Mouse (Mus musculus) embryonic facial prominence, embryonic 14.5 days (tissue): ENCODE data around the gene Dcdc2b. TPM values are rescaled to one million over a fixed set of nuclear protein-coding genes. Genes with fewer than 3 reads are reported as not detected.
A peak's percentile ranks its signal among the peaks of the same experiment; 100 is the strongest.

Source experiments
- ATAC-seq: fragments of 200-750 bp; cut with Nextera tagmentation; 2 replicates; pipeline ENCODE4 v1.8.0; 2017; ENCODE audit warnings: low read depth, moderate number of reproducible peaks, moderate TSS enrichment
- DNase-seq: peaks from one replicate; pipeline ENCODE4 v3.0.0-alpha.2; 2015; ENCODE audit warnings: low spot score
- H3K27ac ChIP-seq: fragments of 300-500 bp; sonication (generic); replicated peaks from 2 replicates; pipeline ENCODE4 v1.5.1; 2014; ENCODE audit warnings: low read depth, mild to moderate bottlenecking, low read length, moderate library complexity
- H3K27me3 ChIP-seq: fragments of 300-500 bp; sonication (generic); replicated peaks from 2 replicates; pipeline ENCODE4 v1.6.1; 2014; ENCODE audit warnings: low read length; ENCODE audit not compliant: control insufficient read depth, insufficient read depth
- H3K36me3 ChIP-seq: fragments of 300-500 bp; sonication (generic); 2 replicates; pipeline ENCODE4 v1.6.1; 2014; ENCODE audit warnings: low read length, mixed read lengths; ENCODE audit not compliant: control insufficient read depth, insufficient read depth
- H3K4me1 ChIP-seq: fragments of 300-500 bp; sonication (generic); 2 replicates; pipeline ENCODE4 v1.6.1; 2014; ENCODE audit warnings: antibody characterized with exemption, low read length; ENCODE audit not compliant: control insufficient read depth, insufficient read depth
- H3K4me2 ChIP-seq: fragments of 300-500 bp; sonication (generic); 2 replicates; pipeline ENCODE4 v1.6.1; 2014; ENCODE audit warnings: low read depth, mild to moderate bottlenecking, low read length, moderate library complexity, mixed read lengths
- H3K4me3 ChIP-seq: fragments of 300-500 bp; sonication (generic); 2 replicates; pipeline ENCODE4 v1.5.1; 2014; ENCODE audit warnings: low read depth, mild to moderate bottlenecking, low read length
- H3K9ac ChIP-seq: fragments of 300-500 bp; sonication (generic); 2 replicates; pipeline ENCODE4 v1.6.1; 2014; ENCODE audit warnings: low read depth, mild to moderate bottlenecking, low read length, moderate library complexity, mixed read lengths
- H3K9me3 ChIP-seq: fragments of 300-500 bp; sonication (generic); 2 replicates; pipeline ENCODE4 v1.6.1; 2016; ENCODE audit warnings: low read length; ENCODE audit not compliant: control insufficient read depth
- WGBS: fragments of 180-500 bp; shearing (Covaris S2); extraction: QIAGEN DNeasy Blood & Tissue Kit; methylation state at CpG from one replicate; pipeline ENCODE4 v1.1.7; 2014; 5-methylcytosine and 5-hydroxymethylcytosine counted together
- polyA plus RNA-seq: library from polyadenylated mRNA; unstranded; fragments of >200 nt; fragmentation: Nextera tagmentation; extraction: Ambion mirVana; gene quantifications from 2 replicates; pipeline ENCODE4 v1.2.1, GENCODE M21; 2014

Gene Dcdc2b
- polyA plus RNA-seq, 1 experiment from 2014 or later, result 2.4 TPM

DNA sequence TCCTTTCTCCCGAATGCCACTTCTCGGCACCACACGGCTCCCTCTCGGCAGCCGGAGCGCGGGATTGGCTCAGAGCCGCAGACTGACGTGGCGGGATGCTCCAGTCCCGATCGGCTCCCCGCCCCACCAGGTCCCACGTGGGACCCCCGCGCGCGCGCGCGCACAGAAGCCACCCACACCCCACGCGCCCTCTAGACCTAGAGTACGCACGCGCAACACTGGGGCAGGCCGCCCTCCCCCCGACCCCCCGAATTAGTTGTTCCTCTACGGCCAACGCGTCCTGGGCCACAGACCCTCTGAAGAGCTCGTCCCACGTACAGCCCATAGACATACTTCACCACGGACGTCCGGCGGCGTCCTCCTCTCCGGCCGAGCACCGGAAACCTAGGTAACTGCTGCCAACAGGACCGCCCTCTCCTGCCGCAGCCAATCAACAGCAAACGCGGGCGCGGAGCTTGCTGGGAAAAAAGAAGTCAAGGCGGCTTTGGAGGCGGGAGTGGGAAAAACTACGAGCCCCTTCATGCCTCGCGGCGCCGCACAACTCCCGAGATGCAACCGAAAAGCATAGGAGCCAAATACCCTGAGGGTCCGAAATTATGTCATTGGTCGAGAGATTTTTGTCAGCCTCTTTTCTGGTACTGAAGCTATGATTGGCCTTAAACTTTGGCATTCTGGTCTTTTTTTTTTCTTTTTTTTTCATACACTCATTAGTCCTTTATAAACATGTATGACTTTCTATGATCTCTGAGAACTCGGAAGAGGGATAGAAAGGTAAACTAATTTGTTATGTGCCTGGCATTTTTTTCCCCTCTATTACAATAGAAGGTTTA lies 26.8 kb upstream of the Dcdc2b start, which contains the start of gene Txlna:
Gene Txlna, minus strand, starts transcription at position 428 of the 830 bp plus-strand sequence.
- ATAC-seq (peak; percentile 95), DNase-seq (peak; percentile 100)
- Histone ChIP-seq H3K27me3 (no peaks in the 10 kb centered on the region), H3K36me3 (peaks cover 53% of the 10 kb centered on the region), H3K4me2 (peak within 1 kb of the TSS; percentile 89), H3K27ac (peak within 1 kb of the TSS; percentile 94), H3K9ac (peak within 1 kb of the TSS; percentile 90), H3K4me1 (peaks cover 21% of the 10 kb centered on the region), H3K4me3 (peak within 1 kb of the TSS; percentile 70), H3K9me3 (no peaks in the 10 kb centered on the region)
- 1% methylated on average over 39 of the region's 60 CpGs for WGBS

DNA sequence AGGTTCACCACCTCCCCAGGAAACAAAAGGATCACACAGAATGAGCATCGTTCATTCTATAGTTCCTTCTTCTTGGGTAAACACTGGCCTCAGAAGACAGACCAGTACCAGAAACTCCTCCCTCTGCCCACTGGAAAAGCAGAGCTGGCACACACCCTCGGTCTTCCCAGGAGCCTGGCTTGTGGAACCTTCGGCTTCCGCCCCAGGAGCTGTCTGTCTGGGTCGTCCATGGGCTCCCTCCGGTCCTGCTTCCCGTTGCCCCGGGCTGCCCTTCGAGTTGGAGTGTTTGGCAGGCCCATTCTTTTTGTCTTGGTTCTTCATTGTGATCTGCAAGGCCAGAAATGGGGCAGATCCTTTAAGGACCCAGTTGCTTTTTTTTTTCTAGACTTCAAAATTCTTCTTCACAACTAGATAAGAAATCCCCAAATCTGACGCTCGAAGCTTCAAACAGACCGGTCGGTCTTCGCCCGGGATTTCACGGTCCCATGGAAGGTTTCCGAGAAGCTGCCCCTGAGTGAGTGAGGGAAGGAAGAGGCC lies 26.1 kb upstream of the Dcdc2b start:
- WGBS, result 3% methylated on average over 17 of the region's 17 CpGs
- ATAC-seq, result no peak
- peak overlapping the region; percentile 70 for H3K4me3 ChIP-seq
- H3K9me3 ChIP-seq, result no peaks in the 10 kb centered on the region
- H3K27me3 ChIP-seq, result no peaks in the 10 kb centered on the region
- H3K36me3 ChIP-seq, result peaks cover 53% of the 10 kb centered on the region
- H3K27ac ChIP-seq, result peak overlapping the region; percentile 94
- DNase-seq, result peak; percentile 23
- H3K9ac ChIP-seq, result peak overlapping the region; percentile 90
- peak overlapping the region; percentile 89 for H3K4me2 ChIP-seq
- H3K4me1 ChIP-seq, result peaks cover 21% of the 10 kb centered on the region

DNA sequence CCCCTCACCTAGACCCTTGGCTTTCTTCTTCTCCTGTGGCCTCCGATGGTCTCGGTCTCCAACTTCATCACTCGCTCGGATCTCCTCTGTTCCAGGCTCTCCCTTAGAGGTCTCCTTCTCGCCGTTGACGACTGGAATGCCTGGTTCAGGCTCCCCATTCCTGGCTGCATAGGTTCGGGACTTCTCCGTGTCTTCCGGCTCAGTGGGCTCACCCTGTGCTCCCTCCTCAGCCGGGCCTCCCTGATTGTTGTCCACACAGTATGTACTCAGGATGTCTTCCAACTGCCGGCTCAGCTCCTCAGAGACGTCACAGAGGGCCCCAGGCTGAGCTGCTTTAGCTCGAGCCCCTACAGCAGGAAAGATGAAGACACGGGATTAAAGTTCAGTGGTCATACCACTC lies 25.2 kb upstream of the Dcdc2b start:
- peak overlapping the region; percentile 89 for H3K4me2 ChIP-seq
- no peaks in the 10 kb centered on the region for H3K9me3 ChIP-seq
- no peaks in the 10 kb centered on the region for H3K27me3 ChIP-seq
- peak overlapping the region; percentile 70 for H3K4me3 ChIP-seq
- H3K27ac ChIP-seq, result no peak overlapping the region
- 81% methylated on average over 15 of the region's 15 CpGs for WGBS
- H3K36me3 ChIP-seq, result peaks cover 53% of the 10 kb centered on the region
- peaks cover 21% of the 10 kb centered on the region for H3K4me1 ChIP-seq
- DNase-seq (no peak), ATAC-seq (no peak)
- peak overlapping the region; percentile 90; the same call in 1 of the 2 replicates for H3K9ac ChIP-seq

DNA sequence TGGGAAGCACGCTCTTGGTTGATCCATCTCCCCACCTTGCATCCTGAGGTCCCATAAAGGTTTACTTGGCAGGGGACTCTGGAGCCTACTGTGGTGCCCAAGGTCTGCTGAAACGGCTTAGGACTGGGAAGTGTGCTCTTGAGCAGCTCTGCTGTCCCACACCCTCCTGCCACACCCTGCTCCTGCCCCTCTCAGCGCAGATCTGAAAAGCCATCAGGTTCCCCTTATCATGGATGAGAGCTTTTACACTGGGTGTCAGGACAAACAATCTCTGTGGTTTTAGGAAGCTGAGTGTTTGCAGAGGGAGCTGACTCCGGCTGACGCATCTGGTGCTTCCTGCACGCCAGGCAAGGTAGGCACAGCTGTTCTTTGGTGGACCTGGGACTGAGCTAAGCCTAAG lies 19.8 kb upstream of the Dcdc2b start:
- no peak for DNase-seq
- Histone ChIP-seq H3K27me3 (no peaks in the 10 kb centered on the region), H3K4me1 (peaks cover 4% of the 10 kb centered on the region; the same call in 1 of the 2 replicates), H3K36me3 (peaks cover 99% of the 10 kb centered on the region), H3K4me3 (no peak overlapping the region), H3K4me2 (no peak overlapping the region), H3K9ac (no peak overlapping the region), H3K9me3 (no peaks in the 10 kb centered on the region), H3K27ac (no peak overlapping the region)
- 94% methylated on average over 6 of the region's 6 CpGs for WGBS
- no peak for ATAC-seq

DNA sequence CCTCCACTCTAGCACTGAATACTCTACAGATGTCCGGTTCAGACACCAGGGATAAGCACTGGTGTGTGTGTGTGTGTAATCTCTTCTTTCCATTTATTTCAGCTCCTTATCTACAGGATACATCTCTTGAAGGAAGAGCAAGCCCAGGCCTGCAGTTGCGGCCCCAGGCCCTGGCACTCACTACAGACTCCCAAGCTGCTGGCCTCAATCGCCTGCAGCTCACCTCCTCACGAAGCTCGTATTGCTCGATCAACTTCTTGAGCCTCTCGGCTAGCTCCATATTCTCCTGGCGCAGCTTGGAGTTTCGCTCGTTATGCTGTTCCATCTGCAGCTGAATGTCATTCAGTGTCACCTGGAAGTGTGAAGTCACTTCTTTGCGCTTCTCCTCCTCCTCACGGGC lies 17.8 kb upstream of the Dcdc2b start:
- peaks cover 100% of the 10 kb centered on the region for H3K36me3 ChIP-seq
- no peak overlapping the region for H3K9ac ChIP-seq
- no peaks in the 10 kb centered on the region for H3K27me3 ChIP-seq
- no peak overlapping the region for H3K4me3 ChIP-seq
- DNase-seq (no peak), ATAC-seq (no peak)
- WGBS, result 89% methylated on average over 12 of the region's 12 CpGs
- H3K4me2 ChIP-seq, result no peak overlapping the region
- no peak overlapping the region for H3K27ac ChIP-seq
- no peaks in the 10 kb centered on the region for H3K9me3 ChIP-seq
- H3K4me1 ChIP-seq, result no peaks in the 10 kb centered on the region

DNA sequence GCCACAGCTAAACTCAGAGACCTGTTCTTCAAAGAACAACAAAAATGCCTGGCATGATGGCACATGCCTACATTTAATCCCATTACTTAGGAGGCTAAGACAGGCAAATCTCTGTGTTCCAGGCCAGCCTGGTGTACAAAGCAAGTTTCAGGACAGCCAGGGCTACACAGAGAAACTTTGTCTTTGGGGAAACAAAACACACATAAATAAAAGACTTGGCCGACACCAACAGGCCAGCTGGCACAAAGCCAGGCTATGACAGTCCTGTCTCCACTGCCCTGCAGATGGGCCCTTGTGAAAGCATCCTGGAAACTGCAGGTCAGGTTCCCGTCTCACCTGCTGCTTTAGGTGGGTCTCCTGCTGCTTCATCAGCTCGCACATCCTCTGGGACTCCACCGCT lies 16.9 kb upstream of the Dcdc2b start:
- H3K4me2 ChIP-seq, result no peak overlapping the region
- H3K4me1 ChIP-seq, result no peaks in the 10 kb centered on the region
- no peaks in the 10 kb centered on the region for H3K27me3 ChIP-seq
- H3K36me3 ChIP-seq, result peaks cover 100% of the 10 kb centered on the region
- H3K4me3 ChIP-seq, result no peak overlapping the region
- DNase-seq, result no peak
- no peak for ATAC-seq
- no peak overlapping the region for H3K9ac ChIP-seq
- 79% methylated on average over 3 of the region's 4 CpGs for WGBS
- no peak overlapping the region for H3K27ac ChIP-seq
- H3K9me3 ChIP-seq, result no peaks in the 10 kb centered on the region

DNA sequence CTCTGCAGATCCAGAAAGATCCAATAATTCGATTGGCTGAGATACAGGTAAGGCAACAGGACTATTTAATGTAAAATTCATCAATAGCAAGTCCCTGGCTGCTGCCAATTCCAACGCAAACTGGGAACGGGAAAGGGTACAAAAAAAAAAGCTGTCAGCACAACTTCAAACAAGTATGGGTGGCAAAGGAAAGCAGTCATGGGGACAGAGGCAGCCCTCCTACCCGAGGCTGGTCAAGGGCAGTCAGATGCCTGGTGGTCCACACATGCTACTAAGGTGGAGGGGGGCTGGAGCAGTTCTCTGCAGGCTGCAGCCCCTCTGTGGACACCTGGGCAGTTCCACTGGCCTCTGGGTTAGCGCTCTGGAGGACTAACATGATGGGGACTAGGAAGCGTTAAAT lies 12.0 kb upstream of the Dcdc2b start:
- 71% methylated on average over 6 of the region's 6 CpGs for WGBS
- Histone ChIP-seq H3K4me2 (no peak overlapping the region), H3K27me3 (no peaks in the 10 kb centered on the region), H3K4me3 (no peak overlapping the region), H3K36me3 (peaks cover 58% of the 10 kb centered on the region), H3K4me1 (peaks cover 18% of the 10 kb centered on the region), H3K27ac (no peak overlapping the region), H3K9me3 (no peaks in the 10 kb centered on the region), H3K9ac (no peak overlapping the region)
- DNase-seq, result no peak
- no peak for ATAC-seq

DNA sequence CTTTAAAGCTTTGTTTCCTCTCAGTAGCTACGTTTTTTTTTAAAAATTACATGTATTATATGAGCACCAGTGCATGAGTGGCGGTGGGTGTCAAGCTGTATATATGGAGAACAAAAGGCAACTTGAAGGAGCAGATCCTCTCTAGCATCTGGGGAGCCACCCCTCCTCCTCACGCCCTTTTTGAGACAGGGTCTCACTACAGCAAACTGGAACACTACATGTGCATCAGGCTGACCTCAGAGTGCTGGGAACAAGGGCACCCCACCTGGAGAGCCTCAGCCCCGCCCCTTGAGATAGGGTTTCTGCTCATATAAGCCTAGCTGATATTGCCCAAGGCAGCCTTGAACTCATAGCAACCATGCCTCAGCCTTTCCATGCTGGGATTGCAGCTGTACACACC lies 11.4 kb upstream of the Dcdc2b start:
- no peak overlapping the region for H3K4me3 ChIP-seq
- peaks cover 18% of the 10 kb centered on the region for H3K4me1 ChIP-seq
- H3K9me3 ChIP-seq, result no peaks in the 10 kb centered on the region
- WGBS, result 40% methylated on average over 4 of the region's 4 CpGs
- no peak for ATAC-seq
- no peak overlapping the region for H3K9ac ChIP-seq
- H3K27me3 ChIP-seq, result no peaks in the 10 kb centered on the region
- no peak for DNase-seq
- peaks cover 53% of the 10 kb centered on the region for H3K36me3 ChIP-seq
- peak overlapping the region; percentile 89 for H3K4me2 ChIP-seq
- H3K27ac ChIP-seq, result peak overlapping the region; percentile 93; the same call in 1 of the 2 replicates
